Mouse (Mus musculus) thymus, adult 2 months (tissue): ENCODE data around the gene Gtf3c4.

Source experiments
- CTCF ChIP-seq: fragments of 200-500 bp; IDR thresholded peaks from 2 replicates; pipeline ENCODE4 v1.5.1; 2012; ENCODE audit warnings: mild to moderate bottlenecking, control low read depth, low read length, moderate library complexity, borderline replicate concordance; ENCODE audit not compliant: control insufficient read depth, poor library complexity, insufficient read depth; ENCODE audit errors: extremely low read depth
- POLR2A ChIP-seq: fragments of 200-500 bp; IDR thresholded peaks from 2 replicates; pipeline ENCODE4 v1.6.1; 2012; ENCODE audit warnings: mild to moderate bottlenecking, low read length, control low read depth, moderate library complexity; ENCODE audit not compliant: control insufficient read depth, poor library complexity, insufficient read depth; ENCODE audit errors: extremely low read depth

DNA sequence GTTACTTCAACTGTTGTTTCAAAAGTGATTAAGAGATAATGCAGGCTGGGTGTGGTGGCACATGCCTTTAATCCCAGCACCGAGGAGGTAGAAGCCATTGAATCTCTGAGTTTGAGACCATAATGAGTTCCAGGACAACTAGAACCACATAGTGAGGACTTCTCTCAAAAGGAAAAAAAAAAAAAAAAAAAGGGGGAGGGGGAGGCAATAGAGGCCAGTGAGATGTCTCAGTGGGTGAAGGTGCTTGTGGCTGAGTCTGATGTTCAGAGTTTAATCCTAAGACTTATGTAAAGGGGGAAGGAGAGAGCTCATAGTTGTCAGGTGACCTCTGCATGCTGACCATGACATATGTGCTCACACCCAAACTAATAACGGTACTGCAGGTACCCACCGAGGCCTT, 1.9 kb upstream of the Gtf3c4 start:
- TF ChIP-seq CTCF = no peak
- TF ChIP-seq POLR2A = no peak
